Mouse (Mus musculus): ENCODE data around the gene Zcchc17. TPM values are rescaled to one million over a fixed set of nuclear protein-coding genes. Genes with fewer than 3 reads are reported as not detected.

The Zcchc17 gene
- polyA plus RNA-seq, 1 experiment from 2014 or later: 56.5 TPM

- H3K4me3 ChIP-seq (ENCODE audit: low read depth, low read length): no peak overlapping the region
- ATAC-seq (replicated peaks; ENCODE audit: insufficient number of reproducible peaks, low FRiP score, low TSS enrichment): no peak
- H3K27ac ChIP-seq (ENCODE audit: low read depth, low read length): no peak overlapping the region
- H3K4me2 ChIP-seq: no peak overlapping the region
- H3K4me1 ChIP-seq (ENCODE audit: control insufficient read depth, insufficient read depth, low read length): peaks cover 11% of the 10 kb centered on the region; the same call in 1 of the 2 replicates
- H3K27me3 ChIP-seq (ENCODE audit: control insufficient read depth, insufficient read depth, low read length): 0 out of 2 replicates have a peak, but pooled peaks cover 2% of the 10 kb centered on the region
- 54% methylated on average over 8 of the region's 8 CpGs for WGBS (ENCODE audit: insufficient replicate concordance)
- H3K9ac ChIP-seq (ENCODE audit: low read depth, low read length): no peak overlapping the region
- H3K36me3 ChIP-seq (ENCODE audit: control insufficient read depth, insufficient read depth, low read length): no peaks in the 10 kb centered on the region
- no peaks in the 10 kb centered on the region for H3K9me3 ChIP-seq (replicated peaks; ENCODE audit: control insufficient read depth, low read length)
Observed at GRCm38 (mm10) chr4:130299629-130300018, 60.1 kb downstream of the Zcchc17 start.

DNA sequence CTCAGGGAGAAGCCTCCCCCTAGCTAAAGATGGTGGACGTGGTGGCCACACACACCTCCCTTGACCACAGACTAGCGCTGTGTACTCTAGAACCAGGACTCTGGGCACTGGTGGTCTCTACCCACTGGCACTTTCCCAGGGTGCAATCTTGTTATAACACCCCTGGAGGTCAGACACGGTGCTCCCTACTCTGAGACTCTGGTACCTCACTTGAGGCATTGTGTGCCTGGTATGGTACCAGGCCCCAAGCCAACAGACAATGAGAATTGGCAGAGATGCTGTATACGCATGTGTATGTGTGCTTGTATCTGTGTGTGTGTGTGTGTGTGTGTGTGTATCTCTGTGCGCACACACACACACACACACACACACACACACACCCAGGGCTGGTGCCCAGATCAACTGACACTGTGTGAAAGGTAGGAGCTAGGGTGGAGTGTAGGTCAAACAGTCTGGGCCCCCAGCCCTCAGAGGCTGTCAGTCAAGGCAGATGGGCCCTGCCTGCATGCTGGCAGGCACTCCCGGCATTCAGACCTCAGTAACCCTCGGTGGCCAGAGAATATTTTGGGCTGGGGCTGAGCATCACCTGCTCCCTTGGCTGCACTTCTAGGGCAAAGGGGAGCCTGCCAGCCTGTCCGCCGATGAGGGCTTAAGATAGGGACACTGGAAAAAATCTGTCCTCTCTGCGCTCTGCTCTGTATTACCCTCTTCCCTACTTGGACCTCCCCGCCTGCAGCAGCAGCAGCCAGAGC, 60.7 kb downstream of the Zcchc17 start:
- Histone ChIP-seq H3K27me3 (ENCODE audit: control insufficient read depth, insufficient read depth, low read length) (0 out of 2 replicates have a peak, but pooled peaks cover 2% of the 10 kb centered on the region), H3K4me1 (ENCODE audit: control insufficient read depth, insufficient read depth, low read length) (peaks cover 11% of the 10 kb centered on the region; the same call in 1 of the 2 replicates), H3K9ac (ENCODE audit: low read depth, low read length) (no peak overlapping the region), H3K4me3 (ENCODE audit: low read depth, low read length) (no peak overlapping the region), H3K36me3 (ENCODE audit: control insufficient read depth, insufficient read depth, low read length) (no peaks in the 10 kb centered on the region), H3K4me2 (no peak overlapping the region), H3K27ac (ENCODE audit: low read depth, low read length) (no peak overlapping the region), H3K9me3 (replicated peaks; ENCODE audit: control insufficient read depth, low read length) (no peaks in the 10 kb centered on the region)
- no peak for ATAC-seq (replicated peaks; ENCODE audit: insufficient number of reproducible peaks, low FRiP score, low TSS enrichment)
- 65% methylated on average over 11 of the region's 11 CpGs for WGBS (ENCODE audit: insufficient replicate concordance)

DNA sequence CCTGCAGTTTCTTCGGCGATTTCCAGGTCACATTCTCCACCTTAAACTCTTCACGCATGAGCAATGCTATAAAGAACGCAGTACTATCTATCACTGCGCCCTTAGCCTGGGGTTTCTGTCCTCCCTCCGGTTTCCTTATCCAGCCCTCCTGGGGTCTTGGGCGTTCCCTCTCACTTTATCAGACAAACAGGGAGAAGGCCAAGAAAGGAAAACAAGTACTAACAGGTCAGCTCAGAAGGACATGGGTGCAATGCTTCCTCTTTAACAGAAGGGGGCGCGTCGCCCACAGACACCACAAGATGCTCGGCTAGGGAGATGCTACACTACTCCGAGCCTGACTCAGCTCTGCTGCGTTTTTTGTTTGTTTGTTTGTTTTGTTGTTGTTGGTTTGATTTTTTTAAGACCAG, 62.6 kb downstream of the Zcchc17 start:
- H3K27ac ChIP-seq (ENCODE audit: low read depth, low read length): no peak overlapping the region
- WGBS (ENCODE audit: insufficient replicate concordance): 19% methylated on average over 13 of the region's 13 CpGs
- no peaks in the 10 kb centered on the region for H3K9me3 ChIP-seq (replicated peaks; ENCODE audit: control insufficient read depth, low read length)
- H3K27me3 ChIP-seq (ENCODE audit: control insufficient read depth, insufficient read depth, low read length): 0 out of 2 replicates have a peak, but pooled peaks cover 2% of the 10 kb centered on the region
- peaks cover 11% of the 10 kb centered on the region; the same call in 1 of the 2 replicates for H3K4me1 ChIP-seq (ENCODE audit: control insufficient read depth, insufficient read depth, low read length)
- no peak overlapping the region for H3K9ac ChIP-seq (ENCODE audit: low read depth, low read length)
- peak overlapping the region; percentile 34 for H3K4me2 ChIP-seq
- peak; percentile 59; the same call in 1 of the 2 replicates for ATAC-seq (replicated peaks; ENCODE audit: insufficient number of reproducible peaks, low FRiP score, low TSS enrichment)
- no peak overlapping the region for H3K4me3 ChIP-seq (ENCODE audit: low read depth, low read length)
- H3K36me3 ChIP-seq (ENCODE audit: control insufficient read depth, insufficient read depth, low read length): no peaks in the 10 kb centered on the region

DNA sequence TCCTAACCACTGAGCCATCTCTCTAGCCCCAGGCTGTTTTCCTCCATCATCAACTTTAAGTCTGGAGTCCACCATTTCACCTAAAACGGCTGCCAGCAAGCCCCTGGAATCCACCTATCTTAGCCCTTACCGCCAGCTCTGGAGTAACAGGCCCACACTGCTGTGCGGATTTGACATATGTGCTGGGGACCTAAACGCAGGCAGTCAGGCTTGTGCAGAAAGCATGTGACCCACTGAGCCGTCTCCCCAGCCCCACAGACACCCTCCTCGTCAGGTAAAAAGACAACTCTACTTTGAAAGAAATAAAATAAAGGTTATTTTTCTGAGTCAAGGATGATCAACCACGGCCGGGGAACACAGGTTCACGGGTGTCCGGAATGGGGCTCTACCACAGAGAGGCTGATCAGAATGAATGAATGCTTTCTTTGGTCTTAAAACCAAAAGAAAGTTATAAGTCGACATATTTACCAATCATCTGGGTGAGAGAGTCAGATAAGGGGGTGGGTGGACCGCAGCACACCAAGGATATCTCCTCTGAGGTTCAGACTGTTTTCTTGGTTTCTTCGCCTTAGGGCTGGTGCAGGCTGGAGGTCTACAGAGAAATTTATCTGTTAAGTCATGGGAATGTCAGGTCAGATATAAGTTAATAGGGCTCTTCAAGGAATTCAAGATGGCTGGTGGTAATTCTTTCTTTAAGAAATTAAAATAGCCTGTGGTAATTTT, 63.3 kb downstream of the Zcchc17 start:
- peaks cover 11% of the 10 kb centered on the region; the same call in 1 of the 2 replicates for H3K4me1 ChIP-seq (ENCODE audit: control insufficient read depth, insufficient read depth, low read length)
- no peak overlapping the region for H3K4me3 ChIP-seq (ENCODE audit: low read depth, low read length)
- H3K36me3 ChIP-seq (ENCODE audit: control insufficient read depth, insufficient read depth, low read length): no peaks in the 10 kb centered on the region
- no peak overlapping the region for H3K9ac ChIP-seq (ENCODE audit: low read depth, low read length)
- H3K27ac ChIP-seq (ENCODE audit: low read depth, low read length): no peak overlapping the region
- 75% methylated on average over 13 of the region's 13 CpGs for WGBS (ENCODE audit: insufficient replicate concordance)
- no peaks in the 10 kb centered on the region for H3K9me3 ChIP-seq (replicated peaks; ENCODE audit: control insufficient read depth, low read length)
- no peak for ATAC-seq (replicated peaks; ENCODE audit: insufficient number of reproducible peaks, low FRiP score, low TSS enrichment)
- H3K4me2 ChIP-seq: no peak overlapping the region
- H3K27me3 ChIP-seq (ENCODE audit: control insufficient read depth, insufficient read depth, low read length): 0 out of 2 replicates have a peak, but pooled peaks cover 2% of the 10 kb centered on the region

GRCm38 (mm10) chr4:130295047-130295745, 64.5 kb downstream of the Zcchc17 start:
- no peaks in the 10 kb centered on the region for H3K36me3 ChIP-seq (ENCODE audit: control insufficient read depth, insufficient read depth, low read length)
- peak overlapping the region; percentile 3; the same call in 1 of the 2 replicates for H3K4me2 ChIP-seq
- 49% methylated on average over 23 of the region's 23 CpGs for WGBS (ENCODE audit: insufficient replicate concordance)
- H3K9ac ChIP-seq (ENCODE audit: low read depth, low read length): no peak overlapping the region
- no peaks in the 10 kb centered on the region for H3K27me3 ChIP-seq (ENCODE audit: control insufficient read depth, insufficient read depth, low read length)
- peaks cover 11% of the 10 kb centered on the region; the same call in 1 of the 2 replicates for H3K4me1 ChIP-seq (ENCODE audit: control insufficient read depth, insufficient read depth, low read length)
- H3K4me3 ChIP-seq (ENCODE audit: low read depth, low read length): no peak overlapping the region
- 0 out of 2 replicates have a peak overlapping the region, but pooled peaks have one; percentile 31 for H3K27ac ChIP-seq (ENCODE audit: low read depth, low read length)
- H3K9me3 ChIP-seq (replicated peaks; ENCODE audit: control insufficient read depth, low read length): no peaks in the 10 kb centered on the region
- 0 out of 2 replicates have a peak, but pooled peaks have one; percentile 50 for ATAC-seq (replicated peaks; ENCODE audit: insufficient number of reproducible peaks, low FRiP score, low TSS enrichment)

DNA sequence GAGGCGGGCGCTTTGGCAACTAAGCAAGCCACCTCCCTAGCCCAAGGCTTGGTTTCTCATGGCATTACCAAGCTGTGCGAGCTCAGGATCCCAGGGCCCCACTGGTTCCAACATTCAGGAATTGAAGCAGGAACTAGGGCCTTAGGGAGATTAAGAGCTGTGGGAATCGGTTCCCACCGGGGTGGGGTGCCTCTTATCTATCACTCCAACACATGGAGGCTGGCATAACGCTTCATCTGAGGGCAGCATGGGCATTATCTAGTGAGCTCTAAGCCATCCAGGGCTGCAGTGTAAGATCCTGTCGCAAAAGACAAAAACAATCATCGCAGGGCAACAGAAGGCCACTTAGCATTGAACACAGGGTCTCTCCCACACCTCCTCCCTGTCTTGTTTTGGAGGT, 65.2 kb downstream of the Zcchc17 start:
- Histone ChIP-seq H3K4me1 (ENCODE audit: control insufficient read depth, insufficient read depth, low read length) (peaks cover 7% of the 10 kb centered on the region; the same call in 1 of the 2 replicates), H3K36me3 (ENCODE audit: control insufficient read depth, insufficient read depth, low read length) (no peaks in the 10 kb centered on the region), H3K9ac (ENCODE audit: low read depth, low read length) (no peak overlapping the region), H3K27ac (ENCODE audit: low read depth, low read length) (no peak overlapping the region), H3K4me3 (ENCODE audit: low read depth, low read length) (no peak overlapping the region), H3K4me2 (no peak overlapping the region), H3K27me3 (ENCODE audit: control insufficient read depth, insufficient read depth, low read length) (no peaks in the 10 kb centered on the region), H3K9me3 (replicated peaks; ENCODE audit: control insufficient read depth, low read length) (no peaks in the 10 kb centered on the region)
- 69% methylated on average over 8 of the region's 8 CpGs for WGBS (ENCODE audit: insufficient replicate concordance)
- no peak for ATAC-seq (replicated peaks; ENCODE audit: insufficient number of reproducible peaks, low FRiP score, low TSS enrichment)

DNA sequence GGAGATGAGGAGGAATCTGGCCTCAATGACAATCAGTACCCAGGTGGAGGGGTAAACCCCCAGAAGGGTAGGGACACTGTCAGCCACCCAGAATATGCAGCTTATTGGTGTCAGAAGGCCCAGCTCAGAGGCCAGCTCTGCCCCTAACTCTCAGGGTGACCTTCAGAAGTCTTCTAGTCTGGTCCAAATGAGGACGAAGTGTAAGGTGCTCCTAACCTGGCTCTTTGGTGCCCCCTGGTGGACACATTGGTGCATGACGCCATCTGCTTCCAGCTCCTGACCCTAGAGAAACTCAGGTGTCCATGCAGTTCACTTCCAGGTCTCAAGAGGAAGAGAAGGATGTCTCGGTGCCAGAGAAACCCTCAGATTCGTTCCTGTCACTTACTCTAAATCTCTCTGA, 67.5 kb downstream of the Zcchc17 start:
- WGBS (ENCODE audit: insufficient replicate concordance): 4% methylated on average over 4 of the region's 4 CpGs
- Histone ChIP-seq H3K4me1 (ENCODE audit: control insufficient read depth, insufficient read depth, low read length) (peaks cover 1% of the 10 kb centered on the region; the same call in 1 of the 2 replicates), H3K4me3 (ENCODE audit: low read depth, low read length) (no peak overlapping the region), H3K4me2 (no peak overlapping the region), H3K27me3 (ENCODE audit: control insufficient read depth, insufficient read depth, low read length) (0 out of 2 replicates have a peak, but pooled peaks cover 3% of the 10 kb centered on the region), H3K27ac (ENCODE audit: low read depth, low read length) (no peak overlapping the region), H3K36me3 (ENCODE audit: control insufficient read depth, insufficient read depth, low read length) (no peaks in the 10 kb centered on the region), H3K9me3 (replicated peaks; ENCODE audit: control insufficient read depth, low read length) (no peaks in the 10 kb centered on the region), H3K9ac (ENCODE audit: low read depth, low read length) (no peak overlapping the region)
- no peak for ATAC-seq (replicated peaks; ENCODE audit: insufficient number of reproducible peaks, low FRiP score, low TSS enrichment)

DNA sequence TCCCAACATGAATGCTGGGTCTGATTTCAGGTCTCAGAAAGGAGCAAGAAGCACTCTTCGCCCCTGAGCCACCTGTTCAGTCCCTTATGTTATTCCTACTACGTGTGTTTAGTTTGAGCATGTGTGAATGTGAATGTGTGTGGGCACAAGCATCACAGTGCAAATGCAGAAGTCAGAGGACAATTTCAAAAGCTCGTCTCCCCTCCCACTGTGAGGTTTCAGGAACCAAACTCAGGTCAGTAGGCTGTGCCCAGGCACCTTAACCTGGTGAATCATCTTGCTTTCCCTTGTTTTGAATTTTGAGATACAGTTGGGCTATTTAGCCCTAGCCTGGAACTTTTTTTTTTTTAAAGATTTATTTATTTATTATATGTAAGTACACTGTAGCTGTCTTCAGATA, 69.9 kb downstream of the Zcchc17 start:
- Histone ChIP-seq H3K27me3 (ENCODE audit: control insufficient read depth, insufficient read depth, low read length) (peaks cover 14% of the 10 kb centered on the region; the same call in 1 of the 2 replicates), H3K9me3 (replicated peaks; ENCODE audit: control insufficient read depth, low read length) (no peaks in the 10 kb centered on the region), H3K27ac (ENCODE audit: low read depth, low read length) (no peak overlapping the region), H3K4me2 (no peak overlapping the region), H3K9ac (ENCODE audit: low read depth, low read length) (no peak overlapping the region), H3K4me1 (ENCODE audit: control insufficient read depth, insufficient read depth, low read length) (no peaks in the 10 kb centered on the region), H3K36me3 (ENCODE audit: control insufficient read depth, insufficient read depth, low read length) (no peaks in the 10 kb centered on the region), H3K4me3 (ENCODE audit: low read depth, low read length) (no peak overlapping the region)
- ATAC-seq (replicated peaks; ENCODE audit: insufficient number of reproducible peaks, low FRiP score, low TSS enrichment): no peak
- 64% methylated on average over 3 of the region's 3 CpGs for WGBS (ENCODE audit: insufficient replicate concordance)
